Mouse (Mus musculus) cerebellum, postnatal 10 days (tissue): Measurements from ENCODE around the gene Olfr860.
"Not testable (repeated sequence)": the region's sequence is repeated elsewhere in the genome, so short reads cannot be mapped to it uniquely, and the experiment has no call there.

ENCODE experiments used
- DNase-seq, 2 experiments: peaks; one replicate each; pipeline ENCODE4 v3.0.0; 2021; ENCODE audit warnings: mixed read lengths in 2 of 2

The Olfr860 gene

GRCm38 (mm10) chr9:19849647-19850046 lies at the start of gene Olfr860:
Olfr860 (minus strand) TSS chr9:19849747.
- DNase-seq, result no peak

- no peak for DNase-seq
Observed at GRCm38 (mm10) chr9:19887904-19888303, 38.4 kb upstream of the Olfr860 start, which contains the start of gene Olfr862. Olfr862 (minus strand) TSS chr9:19888004.

- DNase-seq, result not testable (repeated sequence)
Observed at GRCm38 (mm10) chr9:19804606-19805005, 44.9 kb downstream of the Olfr860 start, which contains the start of gene Olfr859. Olfr859 (plus strand) TSS chr9:19804906.

- no peak for DNase-seq
Observed at GRCm38 (mm10) chr9:19803000-19803399, 46.5 kb downstream of the Olfr860 start.
